Mouse (Mus musculus) megakaryocyte, adult 5-6 weeks (primary cell): ENCODE results near the gene Olfr1425. TPM values are rescaled to one million over a fixed set of nuclear protein-coding genes. Genes with fewer than 3 reads are reported as not detected.
"Not testable (repeated sequence)": the region's sequence is repeated elsewhere in the genome, so short reads cannot be mapped to it uniquely, and the experiment has no call there.

Source experiments
- ATAC-seq: 2 replicates; pipeline ENCODE4 v1.8.0; 2016; ENCODE audit warnings: mild to moderate bottlenecking, inconsistent platforms; ENCODE audit not compliant: poor library complexity, severe bottlenecking
- total RNA-seq, 2 experiments: library from RNA; stranded (forward) in 1 of 2; stranded (reverse) in 1 of 2; fragments of 153-499, 151-499 nt in 1 of 2; fragments of 221-1000, 200-1000 nt in 1 of 2; gene quantifications; 2 replicates each; pipeline versions ENCODE4 v1.2.3 to v1.2.4; 2015 to 2017

The Olfr1425 gene
- not detected in 2 replicates for total RNA-seq (2015)
- total RNA-seq (2017), result not detected in 2 replicates

DNA sequence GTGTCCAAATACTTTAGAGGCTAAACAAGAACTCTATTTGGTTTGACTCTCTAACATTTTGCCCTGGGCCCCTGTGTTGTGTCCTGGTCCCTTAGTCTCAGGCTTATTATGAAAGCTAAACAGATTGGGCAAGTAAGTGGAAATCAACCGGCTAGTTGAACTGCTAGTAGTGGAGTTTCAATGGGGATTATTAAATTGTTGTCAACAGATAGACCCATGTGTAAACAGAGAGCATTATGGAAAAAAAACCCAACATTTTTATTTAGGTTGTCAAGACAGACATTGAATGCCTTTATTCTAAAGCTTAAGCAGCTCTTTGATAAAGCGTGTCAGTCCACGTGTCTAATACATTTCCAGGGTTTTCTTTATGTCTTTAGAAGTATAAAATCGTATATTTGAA is at the start of gene Olfr1425:
Gene Olfr1425, minus strand, starts transcription at position 101 of the 400 bp plus-strand sequence.
- not testable (repeated sequence) for ATAC-seq

DNA sequence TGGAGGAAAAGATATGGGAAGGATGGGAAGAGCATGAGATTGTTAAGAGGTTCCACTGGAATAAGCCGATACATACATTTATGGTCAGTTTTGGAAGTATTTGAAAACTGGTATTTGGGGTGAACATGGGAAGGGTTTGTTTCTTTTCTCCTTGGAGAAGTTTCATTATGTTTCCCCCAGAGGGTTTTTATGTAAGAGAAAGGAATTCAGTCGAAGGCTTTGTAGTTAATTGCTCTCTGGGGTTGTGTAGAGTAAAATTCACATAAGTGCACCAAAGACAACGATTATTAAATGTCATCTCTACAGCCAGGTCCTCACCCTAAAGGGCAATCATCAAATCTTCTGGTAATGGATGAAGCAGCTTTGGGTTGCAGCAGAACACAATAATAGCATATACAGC is 45.6 kb upstream of the Olfr1425 start, which contains the start of gene Olfr76:
Gene Olfr76, minus strand, starts transcription at position 101 of the 400 bp plus-strand sequence.
- ATAC-seq, result no peak

DNA sequence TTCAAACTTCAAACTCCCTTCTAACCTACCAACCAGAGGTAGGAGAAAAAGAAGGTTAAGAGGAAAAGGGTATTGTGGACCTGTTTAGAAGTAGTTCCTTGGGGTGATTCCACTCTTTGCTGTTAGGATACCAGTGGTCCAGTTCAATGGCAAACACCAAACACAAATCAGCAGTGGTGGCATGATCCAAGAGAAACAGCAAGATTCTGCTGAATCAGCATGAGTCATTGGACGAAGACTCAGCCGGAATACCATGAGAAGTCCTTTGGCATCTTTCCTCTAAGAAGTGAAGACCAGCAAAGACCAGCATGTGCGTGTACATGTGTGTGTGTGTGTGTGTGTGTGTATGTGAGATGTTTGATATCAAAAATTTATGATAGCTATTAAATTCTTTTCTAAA is 38.9 kb upstream of the Olfr1425 start:
- no peak for ATAC-seq

DNA sequence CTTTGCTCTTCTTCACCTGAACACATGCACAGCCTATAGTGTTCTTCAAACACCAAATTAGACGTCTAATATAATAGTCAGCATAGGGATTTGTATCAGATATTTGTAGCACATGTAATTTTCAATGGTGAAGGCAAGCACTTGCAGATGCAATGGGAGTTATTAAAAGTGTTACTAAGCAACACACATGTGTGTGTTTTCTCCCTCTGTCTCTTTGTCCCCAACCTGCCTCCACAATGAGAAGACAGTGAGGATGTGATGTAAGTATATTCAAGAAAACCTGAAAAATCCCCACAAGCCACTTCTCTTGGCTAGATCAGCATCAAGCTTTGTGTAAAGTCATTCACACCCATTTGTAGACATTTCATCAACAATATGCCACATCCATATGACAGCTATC is 38.3 kb upstream of the Olfr1425 start, which contains the start of gene Olfr1428:
Gene Olfr1428, minus strand, starts transcription at position 101 of the 400 bp plus-strand sequence.
- ATAC-seq, result no peak

DNA sequence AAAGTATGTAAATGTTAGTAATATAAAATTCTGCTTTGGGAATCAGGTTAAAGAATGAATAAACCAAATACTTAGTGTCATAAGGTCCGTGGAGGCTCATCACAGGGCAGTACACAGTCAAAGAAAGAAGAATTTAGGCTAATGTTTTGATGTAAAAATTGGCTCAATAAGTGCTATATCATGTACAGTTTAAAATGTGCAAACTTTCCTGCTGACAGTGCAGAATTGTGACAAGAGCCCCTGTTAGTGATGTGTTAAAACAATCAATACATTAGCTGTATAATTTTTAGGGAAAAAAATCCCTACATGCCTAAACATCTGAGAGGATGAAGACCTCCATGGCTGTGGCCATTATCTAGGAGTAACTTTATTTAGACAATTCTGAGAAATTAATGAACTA is 36.3 kb upstream of the Olfr1425 start:
- no peak for ATAC-seq

DNA sequence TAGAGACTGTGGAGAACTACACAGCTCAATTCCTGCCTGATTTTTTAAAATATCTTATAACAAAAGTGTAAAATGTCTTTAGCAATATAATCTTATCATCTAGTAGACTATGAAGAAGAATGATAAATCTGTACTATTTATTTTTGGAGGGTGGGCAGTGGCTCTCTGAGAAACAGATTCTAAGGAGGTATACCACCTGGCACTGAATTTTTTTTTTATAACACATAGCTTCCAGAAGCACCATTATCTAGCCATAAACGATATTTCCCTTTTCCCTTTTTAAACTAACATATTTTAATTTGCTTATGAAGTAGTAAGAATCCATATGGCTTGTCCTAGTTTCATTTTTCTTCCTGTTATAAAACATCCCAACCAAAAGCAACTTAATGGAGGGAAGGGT is 27.0 kb upstream of the Olfr1425 start:
- no peak for ATAC-seq

DNA sequence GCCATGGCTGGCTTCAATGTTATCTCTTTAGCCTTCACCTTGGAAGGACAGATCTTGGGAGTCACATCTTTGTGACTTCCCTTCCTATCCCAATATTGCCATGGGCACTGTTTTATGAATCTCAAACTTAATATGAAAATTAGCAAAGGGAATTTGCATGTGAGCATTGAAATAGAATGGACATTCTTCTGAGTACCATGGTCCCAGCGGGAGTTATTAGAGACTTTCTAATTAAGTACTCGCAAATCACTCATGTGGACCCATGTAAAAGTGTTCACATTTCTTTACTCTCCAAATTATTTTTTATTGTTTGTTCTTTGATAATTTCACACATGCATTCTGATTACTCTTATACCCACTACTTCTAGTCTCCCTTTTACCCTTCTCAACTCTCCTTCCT is 25.7 kb upstream of the Olfr1425 start, which contains the start of gene Olfr1427:
Gene Olfr1427, minus strand, starts transcription at position 101 of the 400 bp plus-strand sequence.
- no peak for ATAC-seq

DNA sequence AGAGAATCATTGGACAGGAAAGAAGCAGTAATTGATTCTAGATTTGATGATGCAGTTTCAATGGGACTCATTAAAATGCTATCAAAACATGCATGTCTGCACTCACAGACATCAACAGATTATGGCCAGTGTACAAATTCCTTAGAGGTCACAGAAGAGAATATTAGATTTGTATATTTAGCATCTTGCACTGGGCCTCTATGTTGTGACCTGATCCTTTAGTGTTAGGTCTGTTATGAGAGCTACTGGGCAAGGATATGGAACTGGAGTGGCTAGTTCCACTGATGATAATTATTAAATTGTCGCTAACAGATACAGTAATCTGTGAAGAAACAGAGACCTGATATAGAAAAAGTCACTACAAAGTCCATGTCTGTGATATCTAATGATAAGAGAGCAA is 14.4 kb upstream of the Olfr1425 start, which contains the start of gene Olfr1426:
Gene Olfr1426, minus strand, starts transcription at position 101 of the 400 bp plus-strand sequence.
- ATAC-seq, result no peak

DNA sequence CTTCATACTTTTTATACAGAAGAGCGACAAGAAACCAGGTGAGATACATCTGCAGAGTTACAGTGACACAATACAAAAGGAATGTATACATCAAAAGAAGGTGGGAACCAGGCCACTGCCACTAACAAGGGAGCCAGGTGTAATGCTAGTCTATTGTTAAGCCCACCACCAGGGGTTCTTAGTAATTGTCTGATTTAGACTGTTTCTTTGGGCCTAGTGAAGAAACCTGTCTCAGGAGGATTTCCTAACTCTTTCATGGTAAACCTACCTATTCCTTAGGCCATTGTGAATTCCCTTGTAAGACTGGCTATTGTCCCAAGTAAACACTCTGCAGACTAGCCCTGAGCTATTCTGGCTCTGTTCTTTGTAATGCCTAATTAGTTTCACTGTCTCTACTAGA is 8.0 kb downstream of the Olfr1425 start:
- ATAC-seq, result not testable (repeated sequence)

DNA sequence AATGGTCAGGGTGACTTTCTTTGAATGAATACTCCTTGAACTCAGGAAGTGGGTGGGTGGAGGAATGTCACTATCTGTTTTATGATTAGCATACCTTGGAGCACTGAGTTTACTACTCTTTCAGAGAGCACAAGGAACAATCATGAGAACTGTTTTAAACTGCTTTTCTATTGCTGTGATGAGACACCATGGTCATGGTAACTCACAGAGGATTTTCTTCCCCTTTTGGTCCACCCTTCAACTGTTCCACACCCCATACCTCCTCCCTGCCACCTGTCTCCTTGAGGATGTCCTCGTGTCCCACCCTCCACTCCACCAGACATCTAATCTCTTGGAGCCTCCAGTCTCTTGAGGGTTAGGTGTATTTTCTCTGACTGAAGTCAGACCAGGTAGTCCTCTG is 9.7 kb downstream of the Olfr1425 start:
- not testable (repeated sequence) for ATAC-seq

DNA sequence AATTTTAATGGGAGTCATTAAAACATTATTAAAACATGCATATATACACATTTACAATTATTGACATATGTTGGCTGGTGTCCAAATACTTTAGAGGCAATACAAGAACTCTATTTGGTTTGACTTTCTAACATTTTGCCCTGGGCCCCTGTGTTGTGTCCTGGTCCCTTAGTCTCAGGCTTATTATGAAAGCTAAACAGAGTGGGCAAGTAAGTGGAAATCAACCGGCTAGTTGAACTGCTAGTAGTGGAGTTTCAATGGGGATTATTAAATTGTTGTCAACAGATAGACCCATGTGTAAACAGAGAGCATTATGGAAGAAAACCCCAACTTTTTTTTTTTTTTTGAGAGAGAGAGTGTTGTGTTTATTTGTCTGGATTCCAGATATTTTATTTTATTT is 14.9 kb downstream of the Olfr1425 start, which contains the start of gene Olfr1424:
Gene Olfr1424, minus strand, starts transcription at position 101 of the 400 bp plus-strand sequence.
- not testable (repeated sequence) for ATAC-seq

DNA sequence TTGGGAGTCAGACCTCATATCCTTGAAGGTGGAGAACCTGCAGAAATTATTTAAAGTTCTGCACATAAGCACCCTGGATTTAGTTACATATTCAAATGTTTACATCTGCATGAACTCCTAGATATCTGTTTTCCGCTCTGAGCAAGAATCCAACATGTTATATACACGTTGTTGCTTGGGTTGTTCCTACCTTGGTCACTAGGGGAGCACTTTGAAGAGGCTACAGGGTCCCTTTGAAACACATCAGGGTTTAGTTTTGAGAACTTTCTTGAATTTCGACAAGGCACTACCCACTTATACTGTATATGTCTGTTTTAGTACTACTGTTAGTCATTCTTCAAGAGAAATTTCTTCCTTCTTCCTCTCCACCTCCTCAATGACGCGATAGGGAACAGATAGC is 34.4 kb downstream of the Olfr1425 start:
- no peak for ATAC-seq

DNA sequence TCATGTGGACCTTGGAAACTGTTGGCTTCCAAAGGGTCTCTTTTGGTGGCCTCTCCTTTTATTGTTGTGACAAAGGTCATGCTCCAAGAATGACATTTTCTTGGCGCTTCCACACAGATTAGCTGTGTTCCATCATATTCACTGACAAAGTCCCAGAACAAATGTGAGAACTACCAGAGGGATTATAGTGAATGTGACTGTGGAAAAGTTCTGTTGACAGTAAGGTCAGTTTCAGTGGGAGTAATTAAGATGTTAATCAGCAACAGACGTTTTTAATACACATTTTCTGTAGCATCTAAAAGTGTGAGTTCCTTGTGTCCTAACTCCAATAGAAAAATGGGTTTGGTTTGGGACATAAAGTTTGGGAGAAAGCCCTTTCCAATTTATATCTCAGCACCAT is 36.3 kb downstream of the Olfr1425 start, which contains the start of gene Olfr1423:
Gene Olfr1423, minus strand, starts transcription at position 101 of the 400 bp plus-strand sequence.
- ATAC-seq, result no peak

DNA sequence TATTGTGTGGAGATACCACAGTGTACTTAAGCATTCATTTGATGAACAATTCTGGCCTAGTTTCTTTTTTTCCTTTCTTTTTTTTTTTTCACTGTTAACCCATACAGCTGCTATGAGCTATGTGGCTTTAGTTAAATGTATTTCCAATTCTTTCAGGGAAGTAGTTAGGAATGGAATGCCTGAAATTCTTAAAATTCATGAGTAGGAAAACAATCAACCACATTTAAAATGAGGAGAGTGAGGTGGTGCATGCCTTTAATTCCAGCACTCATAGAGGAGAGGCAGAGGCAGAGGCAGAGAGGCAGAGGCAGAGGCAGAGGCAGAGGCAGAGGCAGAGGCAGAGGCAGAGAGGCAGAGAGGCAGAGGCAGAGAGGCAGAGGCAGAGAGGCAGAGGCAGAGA is 39.8 kb downstream of the Olfr1425 start:
- ATAC-seq, result no peak

DNA sequence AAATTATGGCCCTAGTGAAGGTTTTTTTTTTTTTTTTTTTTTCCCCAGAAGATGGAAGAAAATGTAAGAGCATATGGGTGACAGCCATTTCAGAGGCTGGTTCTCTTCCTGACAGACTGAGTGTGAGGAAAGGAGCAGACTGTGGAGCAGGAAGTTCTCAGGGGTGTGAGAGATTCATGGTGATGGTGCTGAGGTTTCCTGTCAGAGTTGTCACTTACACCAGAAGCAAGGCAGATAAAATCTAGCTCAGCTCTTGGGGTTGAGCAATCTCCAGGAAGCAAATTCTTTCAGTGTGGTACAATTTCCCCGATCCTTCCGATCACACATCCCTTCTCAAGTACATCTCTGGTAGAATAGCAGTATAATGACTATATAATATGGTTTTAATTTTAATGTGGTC is 50.9 kb downstream of the Olfr1425 start:
- peak; percentile 61 for ATAC-seq

DNA sequence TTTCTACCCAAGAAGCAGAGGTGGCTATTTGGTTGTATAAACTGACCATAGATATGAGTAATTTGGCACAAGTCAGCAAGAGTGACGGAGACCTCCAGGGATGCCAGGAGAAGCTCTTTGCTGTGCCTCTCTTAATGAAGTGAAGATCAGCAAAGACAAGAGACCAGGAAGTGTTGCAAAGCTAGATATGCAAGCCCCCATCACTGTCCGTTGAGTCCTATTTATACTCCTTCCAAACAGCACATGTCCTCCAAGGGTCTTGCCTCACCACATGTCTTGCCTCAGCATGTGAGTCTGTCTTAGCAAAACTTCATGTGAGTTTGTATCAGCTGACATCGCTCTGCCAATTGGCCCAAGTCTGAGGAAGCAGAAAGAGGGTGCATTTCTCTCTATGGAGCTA is 52.2 kb downstream of the Olfr1425 start:
- ATAC-seq, result no peak

DNA sequence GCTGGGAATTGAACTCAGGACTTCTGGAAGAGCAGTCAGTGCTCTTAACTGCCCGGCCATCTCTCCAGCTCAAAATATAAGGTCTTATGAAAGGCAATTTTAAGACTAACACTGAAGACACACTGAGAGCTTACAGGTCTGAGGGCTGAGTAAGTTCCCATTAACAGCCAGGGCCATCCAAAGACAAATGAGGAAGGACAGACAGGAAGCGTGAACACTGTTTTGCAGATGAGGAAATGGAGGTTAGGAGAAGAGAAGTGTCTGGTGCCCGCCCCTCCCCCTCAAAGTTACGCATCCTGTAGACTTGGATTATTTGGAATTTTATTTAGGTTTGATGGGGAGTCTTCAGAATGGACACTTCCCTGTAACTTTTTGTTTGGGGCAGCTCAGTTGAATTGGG is 53.4 kb downstream of the Olfr1425 start:
- peak; percentile 98 for ATAC-seq

Other genes starting within 250 kb of the Olfr1425 start
- gene Olfr1417, start 238.5 kb downstream of the Olfr1425 start, total RNA-seq (2015), result not detected in 2 replicates
- not detected in 2 replicates for gene Olfr1417, start 238.5 kb downstream of the Olfr1425 start, total RNA-seq (2017)
- not detected in 2 replicates for gene Olfr1418, start 216.7 kb downstream of the Olfr1425 start, total RNA-seq (2015)
- gene Olfr1418, start 216.7 kb downstream of the Olfr1425 start, total RNA-seq (2017), result not detected in 2 replicates
- gene Olfr1419, start 202.6 kb downstream of the Olfr1425 start, total RNA-seq (2015), result not detected in 2 replicates
- not detected in 2 replicates for gene Olfr1419, start 202.6 kb downstream of the Olfr1425 start, total RNA-seq (2017)
- gene Olfr1420, start 191.2 kb downstream of the Olfr1425 start, total RNA-seq (2015), result not detected in 2 replicates
- gene Olfr1420, start 191.2 kb downstream of the Olfr1425 start, total RNA-seq (2017), result not detected in 2 replicates
- 45.5 and 48.7 TPM in 2 replicates for gene Patl1, start 165.3 kb downstream of the Olfr1425 start, total RNA-seq (2015)
- gene Patl1, start 165.3 kb downstream of the Olfr1425 start, total RNA-seq (2017), result 20.3 and 26.1 TPM in 2 replicates
- gene Osbp, start 111.8 kb downstream of the Olfr1425 start, total RNA-seq (2015), result 35.0 and 36.9 TPM in 2 replicates
- 42.6 and 43.3 TPM in 2 replicates for gene Osbp, start 111.8 kb downstream of the Olfr1425 start, total RNA-seq (2017)
- 0.02 TPM in 1 of 2 replicates, not detected in the other for gene Olfr1423, start 36.4 kb downstream of the Olfr1425 start, total RNA-seq (2015)
- gene Olfr1423, start 36.4 kb downstream of the Olfr1425 start, total RNA-seq (2017), result not detected in 2 replicates
- not detected in 2 replicates for gene Olfr1424, start 15.0 kb downstream of the Olfr1425 start, total RNA-seq (2015)
- not detected in 2 replicates for gene Olfr1424, start 15.0 kb downstream of the Olfr1425 start, total RNA-seq (2017)
- not detected in 2 replicates for gene Olfr1426, start 14.3 kb upstream of the Olfr1425 start, total RNA-seq (2015)
- gene Olfr1426, start 14.3 kb upstream of the Olfr1425 start, total RNA-seq (2017), result not detected in 2 replicates
- gene Olfr1427, start 25.6 kb upstream of the Olfr1425 start, total RNA-seq (2015), result not detected in 2 replicates
- gene Olfr1427, start 25.6 kb upstream of the Olfr1425 start, total RNA-seq (2017), result not detected in 2 replicates
- gene Olfr1428, start 38.2 kb upstream of the Olfr1425 start, total RNA-seq (2015), result not detected in 2 replicates
- not detected in 2 replicates for gene Olfr1428, start 38.2 kb upstream of the Olfr1425 start, total RNA-seq (2017)
- not detected in 2 replicates for gene Olfr76, start 45.5 kb upstream of the Olfr1425 start, total RNA-seq (2015)
- gene Olfr76, start 45.5 kb upstream of the Olfr1425 start, total RNA-seq (2017), result not detected in 2 replicates
- gene Olfr1555-ps1, start 92.4 kb upstream of the Olfr1425 start, total RNA-seq (2015), result not detected in 2 replicates
- gene Olfr1555-ps1, start 92.4 kb upstream of the Olfr1425 start, total RNA-seq (2017), result not detected in 2 replicates
- gene Olfr1431, start 122.9 kb upstream of the Olfr1425 start, total RNA-seq (2015), result not detected in 2 replicates
- not detected in 2 replicates for gene Olfr1431, start 122.9 kb upstream of the Olfr1425 start, total RNA-seq (2017)
- not detected in 2 replicates for gene Olfr1432, start 154.9 kb upstream of the Olfr1425 start, total RNA-seq (2015)
- not detected in 2 replicates for gene Olfr1432, start 154.9 kb upstream of the Olfr1425 start, total RNA-seq (2017)
- not detected in 2 replicates for gene Olfr262, start 163.9 kb upstream of the Olfr1425 start, total RNA-seq (2015)
- gene Olfr262, start 163.9 kb upstream of the Olfr1425 start, total RNA-seq (2017), result not detected in 2 replicates
- not detected in 2 replicates for gene Olfr235, start 183.3 kb upstream of the Olfr1425 start, total RNA-seq (2015)
- not detected in 2 replicates for gene Olfr235, start 183.3 kb upstream of the Olfr1425 start, total RNA-seq (2017)
- not detected in 2 replicates for gene Olfr1434, start 202.1 kb upstream of the Olfr1425 start, total RNA-seq (2015)
- not detected in 2 replicates for gene Olfr1434, start 202.1 kb upstream of the Olfr1425 start, total RNA-seq (2017)
- gene Olfr1436, start 221.4 kb upstream of the Olfr1425 start, total RNA-seq (2015), result not detected in 2 replicates
- gene Olfr1436, start 221.4 kb upstream of the Olfr1425 start, total RNA-seq (2017), result not detected in 2 replicates
- gene Olfr1437, start 247.4 kb upstream of the Olfr1425 start, total RNA-seq (2015), result not detected in 2 replicates
- gene Olfr1437, start 247.4 kb upstream of the Olfr1425 start, total RNA-seq (2017), result not detected in 2 replicates